Mouse (Mus musculus): ENCODE measurements around the gene Kif14.
A peak's percentile ranks its signal among the peaks of the same experiment; 100 is the strongest.

Gene Kif14

DNA sequence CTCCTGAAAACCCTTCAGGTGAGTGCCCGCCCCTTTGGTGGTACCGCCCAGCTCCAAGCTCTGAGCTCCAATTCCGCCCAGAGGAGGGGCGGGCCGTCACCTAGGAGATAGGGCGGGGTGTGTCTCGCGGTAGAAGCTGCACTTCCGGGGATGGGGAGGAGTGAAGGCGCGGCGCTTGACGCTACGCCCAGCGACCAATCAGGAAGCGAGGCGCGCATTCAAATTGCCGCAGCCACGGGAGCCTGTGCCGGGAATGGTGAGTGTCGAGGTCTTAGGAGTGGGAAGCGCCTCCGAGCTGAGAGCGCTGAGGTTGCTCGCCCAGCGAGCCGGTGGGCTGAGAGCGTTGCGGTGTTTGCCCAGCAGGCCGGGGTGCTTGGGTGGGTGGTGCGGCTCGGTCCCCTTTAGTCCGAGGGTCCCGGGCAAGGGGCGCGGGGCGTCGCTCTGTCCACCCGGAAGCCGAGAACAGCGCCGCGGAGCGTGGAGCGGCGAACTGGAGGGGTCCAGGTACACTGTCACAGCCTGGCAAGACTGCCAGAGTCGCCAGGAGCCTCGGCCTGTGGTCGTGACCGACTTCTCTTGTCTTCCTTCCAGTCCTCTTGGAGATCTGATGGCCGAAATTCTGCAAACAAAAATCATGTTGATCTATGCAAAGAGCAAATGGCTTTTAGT, at the start of gene Kif14:
Gene Kif14 (plus strand): TSS at position 201 of the 669 bp plus-strand sequence.
- DNase-seq (ENCODE audit: low spot score): peak; percentile 91

DNA sequence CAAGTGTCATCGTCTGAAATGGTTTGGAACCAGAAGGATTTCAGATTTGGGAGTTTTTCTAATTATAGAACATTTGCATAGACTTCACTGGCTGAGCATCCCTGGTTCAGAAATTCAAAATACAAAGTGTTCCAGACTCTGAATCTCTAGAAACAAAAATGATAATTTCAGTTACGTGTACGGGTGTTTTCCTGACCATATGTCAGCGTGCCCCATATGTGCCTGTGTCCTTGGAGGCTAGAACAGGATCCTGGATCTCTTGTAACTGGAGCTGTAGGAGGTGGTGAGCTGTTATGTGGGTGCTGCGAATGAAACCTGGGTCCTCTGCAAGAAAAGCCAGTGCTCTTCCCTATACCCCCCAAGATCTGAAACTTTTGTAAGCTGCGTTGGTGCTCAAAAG, 47.8 kb upstream of the Kif14 start:
- DNase-seq (ENCODE audit: low spot score): no peak

DNA sequence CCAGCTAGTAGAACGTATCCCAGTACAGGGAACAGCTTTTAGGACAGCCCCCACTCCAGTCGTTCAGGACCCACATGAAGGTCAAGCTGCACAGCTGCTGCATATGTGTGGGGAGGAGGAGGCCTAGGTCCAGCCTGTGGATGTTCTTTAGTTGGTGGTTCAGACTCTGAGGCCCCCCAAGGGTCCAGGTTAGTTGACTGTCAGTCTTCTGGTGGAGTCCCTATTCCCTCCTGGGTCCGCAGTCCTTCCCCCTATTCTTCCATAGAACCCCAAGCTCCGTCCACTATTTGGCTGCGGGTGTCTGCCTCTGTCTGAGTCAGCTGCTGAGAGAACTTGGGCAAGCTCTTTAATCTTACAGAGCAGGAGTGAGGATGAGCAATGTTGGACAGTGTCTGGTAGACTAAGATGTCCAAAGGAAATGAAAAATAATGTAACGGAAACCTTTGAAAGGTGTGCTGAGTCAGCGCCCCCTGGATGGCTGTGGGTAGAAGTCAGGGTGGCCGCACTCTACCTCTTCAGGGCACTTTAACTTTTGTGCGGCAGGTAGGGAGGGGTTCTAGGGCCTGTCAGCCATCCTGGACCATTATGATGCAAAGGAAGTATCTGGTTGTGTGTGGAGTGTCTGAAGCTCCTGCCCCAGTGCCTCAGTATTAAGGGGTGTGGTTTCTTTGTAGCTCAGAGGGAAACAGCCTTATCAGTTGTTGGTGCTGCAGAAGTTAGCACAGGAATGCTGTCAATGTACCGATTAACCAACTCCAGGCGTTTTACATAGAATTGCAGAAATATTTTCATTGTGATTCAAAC, 38.8 kb upstream of the Kif14 start:
- DNase-seq (ENCODE audit: low spot score): no peak

DNA sequence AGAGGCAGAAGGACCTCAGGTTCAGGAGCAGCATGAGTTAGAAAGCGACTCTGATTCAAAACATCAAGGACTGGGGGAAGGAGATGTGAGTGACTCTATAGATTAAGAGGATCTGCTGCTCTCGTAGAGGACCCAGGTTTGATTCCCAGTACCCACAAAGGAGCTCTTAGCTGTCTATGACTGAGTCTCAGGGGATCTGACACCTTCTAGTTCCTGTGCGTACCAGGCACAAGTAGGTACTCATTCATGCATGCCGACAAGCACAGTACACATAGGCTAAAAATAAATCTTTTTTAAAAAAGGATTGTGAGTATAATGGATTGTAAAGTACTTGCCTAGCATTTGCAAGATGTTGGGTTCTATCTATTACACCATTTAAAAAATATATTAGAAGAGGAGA, 37.2 kb upstream of the Kif14 start:
- no peak for DNase-seq (ENCODE audit: low spot score)

DNA sequence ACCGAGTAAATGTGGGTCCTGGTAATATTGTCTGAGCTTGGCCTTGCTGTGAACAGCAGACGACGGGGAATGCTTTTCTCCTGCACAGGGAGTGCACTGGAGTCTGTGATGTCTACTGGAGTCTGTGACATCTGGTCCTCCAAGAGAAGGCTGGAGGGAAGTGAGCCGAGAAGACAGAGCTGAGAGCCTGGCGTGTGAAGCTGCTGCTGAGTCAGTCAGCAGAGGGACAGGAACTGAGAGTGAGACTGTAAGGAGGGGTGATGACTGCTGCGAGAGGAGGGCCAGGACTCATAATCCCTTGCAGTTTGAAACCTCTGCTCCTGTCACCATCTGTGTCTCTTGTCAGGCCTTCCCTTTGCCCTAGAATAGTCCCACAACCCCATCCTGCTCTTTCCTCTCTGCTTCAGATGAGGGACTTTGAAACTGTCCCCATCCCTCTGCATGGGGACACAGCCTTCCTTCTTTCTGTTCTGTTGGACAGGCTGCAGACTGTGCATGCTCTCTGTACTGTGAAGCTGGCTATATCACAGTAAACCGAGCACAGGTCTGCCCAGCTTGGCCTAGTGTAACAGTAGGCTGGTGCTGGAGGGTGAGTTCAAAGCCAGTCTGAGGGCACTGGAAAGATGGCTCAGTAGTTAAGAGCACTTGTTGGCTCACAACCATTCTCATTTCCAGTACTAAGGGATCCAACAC, 35.9 kb upstream of the Kif14 start:
- DNase-seq (ENCODE audit: low spot score): no peak

DNA sequence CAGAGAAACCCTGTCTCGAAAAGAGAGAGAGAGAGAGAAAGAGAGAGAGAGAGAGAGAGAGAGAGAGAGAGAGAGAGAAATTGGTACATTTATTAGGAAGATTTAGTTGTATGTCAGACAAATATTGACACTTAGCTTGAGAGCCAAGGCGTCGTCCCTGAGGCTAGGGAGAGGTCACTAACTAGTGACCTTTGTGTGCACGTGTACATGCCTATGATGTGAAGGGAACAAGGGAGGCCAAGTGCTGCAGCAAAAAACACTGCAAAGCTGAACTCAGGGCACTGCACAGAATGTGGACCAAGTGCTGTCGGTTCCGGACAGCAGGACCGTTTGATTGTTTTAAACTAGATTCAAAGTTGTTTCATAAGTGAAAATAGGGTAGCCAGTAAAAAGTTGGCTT, 25.4 kb upstream of the Kif14 start:
- DNase-seq (ENCODE audit: low spot score): no peak

DNA sequence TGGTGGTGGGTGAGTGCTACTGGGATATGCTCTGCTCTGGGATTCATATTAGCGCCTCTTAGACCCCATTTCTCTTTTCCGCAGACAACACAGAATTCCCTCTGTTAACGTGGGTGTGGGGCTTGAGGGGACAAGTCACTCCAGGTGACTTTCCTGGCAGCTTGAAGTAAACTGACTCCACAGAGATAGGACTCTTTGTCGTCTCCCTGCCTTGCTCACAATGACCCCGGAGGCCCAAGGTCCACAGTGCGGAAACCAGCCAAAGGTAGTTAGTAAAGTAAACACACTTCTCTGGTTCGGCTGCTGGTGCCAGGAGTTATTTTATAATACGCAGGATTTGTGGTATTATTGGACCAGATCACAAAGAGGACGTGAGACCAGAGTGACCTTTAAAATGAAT, 23.3 kb upstream of the Kif14 start:
- no peak for DNase-seq (ENCODE audit: low spot score)

DNA sequence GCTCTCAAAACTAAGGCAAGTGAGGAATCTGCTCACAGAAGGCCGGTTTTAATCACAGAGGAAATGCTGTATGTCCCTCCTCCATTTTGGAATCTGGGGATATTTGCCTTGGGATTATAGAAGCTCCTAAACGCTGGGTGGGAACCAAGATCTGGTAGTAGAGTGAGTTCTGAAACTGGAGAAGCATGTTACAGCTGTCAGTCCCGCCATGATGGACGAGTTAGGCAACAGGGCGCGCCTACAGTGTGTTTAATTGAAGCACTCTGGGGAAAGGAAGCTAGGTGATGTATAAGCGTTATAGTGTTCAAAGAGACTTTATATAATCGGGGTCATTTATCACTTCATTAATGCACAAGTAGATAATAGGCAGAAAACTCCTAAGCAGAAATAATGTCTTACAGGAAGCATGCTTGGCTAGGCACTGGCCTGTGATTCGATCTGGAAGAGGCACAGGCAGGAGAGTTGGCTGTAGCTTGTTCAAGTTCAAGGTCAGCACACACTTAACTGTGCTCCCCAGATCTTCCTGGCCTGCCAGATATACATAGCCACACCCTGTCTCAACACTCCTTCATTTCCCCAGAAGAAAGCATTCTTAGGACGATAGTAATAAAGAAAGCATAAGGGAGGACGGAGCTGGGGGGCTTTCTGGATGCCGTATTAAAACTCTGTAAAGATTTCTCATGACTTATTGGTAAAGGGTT, 21.4 kb upstream of the Kif14 start:
- DNase-seq (ENCODE audit: low spot score): no peak

DNA sequence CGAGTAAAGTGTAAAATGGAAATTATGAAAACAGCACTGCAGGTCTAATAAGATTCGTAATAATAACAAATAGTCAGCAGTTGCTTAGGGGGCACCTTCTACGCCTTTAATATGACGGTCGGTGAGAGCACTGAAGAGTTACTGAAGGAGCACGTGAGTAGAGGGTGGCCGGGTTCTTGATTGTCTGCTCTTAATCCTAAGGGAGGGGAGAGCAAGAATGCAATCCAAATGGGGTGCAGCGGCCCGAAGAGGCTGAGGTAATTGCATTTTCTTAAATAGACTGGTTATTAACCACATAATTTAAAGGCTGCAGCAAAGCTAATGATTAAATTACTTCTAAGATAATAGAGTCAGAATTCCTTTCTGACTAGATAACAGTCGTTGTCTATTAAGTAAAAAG, 19.2 kb upstream of the Kif14 start:
- no peak for DNase-seq (ENCODE audit: low spot score)

DNA sequence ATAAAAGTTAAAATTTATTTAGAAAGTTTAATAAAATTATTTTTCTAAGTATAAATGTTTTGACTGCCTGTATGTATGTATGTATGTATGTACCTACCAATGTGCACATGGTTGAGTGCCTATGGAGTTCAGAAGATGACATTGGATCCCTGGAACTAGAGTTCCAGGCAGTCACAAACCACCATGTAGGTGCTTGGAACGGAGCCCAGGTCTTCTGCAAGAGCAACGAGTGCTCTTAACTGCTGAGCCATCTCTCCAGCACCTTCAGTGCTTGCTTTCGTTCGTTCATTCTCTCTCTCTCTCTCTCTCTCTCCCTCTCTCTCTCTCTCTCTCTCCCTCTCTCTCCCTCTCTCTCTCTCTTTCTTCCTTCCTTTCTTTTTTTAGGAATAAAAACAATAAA, 18.8 kb upstream of the Kif14 start:
- no peak for DNase-seq (ENCODE audit: low spot score)

DNA sequence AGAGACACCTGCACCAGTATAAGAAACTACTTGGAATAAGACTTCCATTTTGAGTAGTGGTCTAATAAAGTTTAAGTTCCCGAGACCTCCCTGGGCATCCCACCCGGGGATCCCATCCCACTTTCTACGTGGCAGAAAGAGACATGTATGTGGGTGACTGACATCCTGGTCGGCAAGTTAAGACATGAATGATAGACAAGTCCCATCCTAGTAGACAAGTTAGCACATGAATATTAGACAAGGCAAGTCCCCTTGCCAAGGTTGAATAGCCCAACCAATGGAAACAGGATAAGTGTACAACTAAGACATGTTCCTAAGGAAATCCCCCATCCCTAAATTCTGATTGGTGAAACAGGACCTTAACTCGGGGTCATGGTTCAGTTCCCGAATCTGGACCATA, 16.6 kb upstream of the Kif14 start:
- DNase-seq (ENCODE audit: low spot score): no peak

DNA sequence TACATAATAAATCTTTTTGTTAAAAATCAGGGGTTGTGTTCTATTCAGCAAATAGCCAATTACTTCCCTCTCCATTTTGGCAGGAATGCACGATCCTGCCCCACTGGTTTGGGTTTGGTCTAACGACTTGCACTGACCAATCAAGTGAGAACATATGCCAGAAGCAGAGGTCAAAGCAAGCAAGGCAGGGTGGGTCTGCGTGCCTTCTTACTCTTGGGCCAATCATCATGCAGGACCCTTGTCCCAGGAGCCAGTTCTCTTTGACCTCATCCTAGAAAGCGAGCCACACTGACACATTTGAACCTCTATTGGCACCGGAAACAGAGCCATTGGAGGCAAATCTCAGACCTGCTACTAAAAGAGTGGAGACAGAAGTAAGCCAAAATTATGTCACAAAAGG, 15.9 kb upstream of the Kif14 start:
- DNase-seq (ENCODE audit: low spot score): no peak

DNA sequence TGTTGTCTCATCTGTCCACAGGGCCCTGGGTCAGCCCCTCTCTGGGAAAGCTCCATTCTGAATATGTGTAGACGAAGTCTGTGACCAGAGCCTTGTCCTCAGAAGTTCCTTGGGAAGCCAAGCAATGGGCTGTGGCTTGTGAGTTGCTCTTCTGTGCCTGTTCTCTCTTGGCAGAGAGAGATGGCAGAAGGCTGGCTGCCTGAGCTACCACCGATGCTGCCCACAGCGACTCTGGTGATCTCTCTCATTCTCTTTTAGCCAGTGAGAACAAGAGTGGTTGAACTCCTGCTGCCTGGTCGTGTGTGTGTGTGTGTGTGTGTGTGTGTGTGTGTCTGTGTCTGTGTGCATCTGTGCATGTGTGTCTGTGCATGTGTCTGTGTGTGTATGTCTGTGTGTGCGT, 13.7 kb upstream of the Kif14 start:
- no peak for DNase-seq (ENCODE audit: low spot score)

DNA sequence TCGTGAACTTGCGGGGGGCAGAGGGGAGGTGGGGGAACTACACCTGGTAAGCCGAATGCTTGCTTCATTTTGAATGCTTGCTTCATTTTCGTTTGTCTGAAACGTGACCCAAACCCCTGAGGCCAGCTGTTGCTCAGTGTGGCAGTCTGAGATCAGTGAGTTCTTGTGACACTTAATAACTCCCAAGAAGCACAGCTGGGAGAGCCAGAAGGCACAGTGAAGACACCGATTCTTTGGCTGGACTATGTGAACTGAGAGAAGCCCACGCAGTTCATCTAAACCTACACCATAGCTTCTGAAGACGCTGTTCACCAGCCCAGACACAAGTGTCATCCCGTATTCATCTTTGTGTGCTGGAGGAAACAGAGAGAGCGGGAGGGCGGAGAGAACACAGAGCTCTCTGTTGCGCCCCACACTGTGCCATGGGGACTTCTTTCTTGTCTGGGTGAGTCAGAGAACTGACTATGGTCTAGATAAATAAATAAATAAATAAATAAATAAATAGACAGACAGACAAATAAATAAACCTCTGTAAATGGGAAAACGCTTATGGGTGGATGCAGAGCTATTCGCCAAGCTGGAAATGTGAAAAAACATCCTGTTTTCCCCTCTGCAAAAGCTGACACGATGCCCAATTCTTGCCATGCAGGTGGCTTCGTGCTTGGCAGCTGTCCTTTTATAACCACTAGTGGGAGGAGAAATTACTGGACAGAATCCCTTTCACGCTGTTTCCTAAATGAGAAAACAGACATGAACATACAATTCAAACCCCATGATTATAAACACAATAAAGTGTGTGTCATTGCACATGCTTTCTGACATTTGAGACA, 10.2 kb upstream of the Kif14 start:
- DNase-seq (ENCODE audit: low spot score): no peak

DNA sequence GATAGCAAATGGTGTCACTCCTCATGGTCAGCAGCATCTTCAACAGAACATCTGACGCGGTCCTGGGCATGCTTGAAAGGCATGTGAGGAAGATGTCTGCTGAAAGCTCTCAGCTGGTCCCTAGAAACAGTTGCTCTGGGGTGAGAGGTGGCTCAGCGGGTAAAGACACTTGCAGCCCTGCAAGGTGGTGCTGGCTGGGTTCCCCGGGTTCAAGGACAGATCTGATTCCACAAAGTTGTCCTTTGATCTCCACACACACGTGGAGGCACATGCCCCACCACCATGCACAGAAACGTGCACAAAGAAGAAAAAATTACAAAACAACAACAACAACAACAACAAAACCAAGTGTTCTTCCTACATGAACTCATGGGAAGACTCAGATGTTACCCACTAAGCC, 9.4 kb upstream of the Kif14 start:
- DNase-seq (ENCODE audit: low spot score): no peak

DNA sequence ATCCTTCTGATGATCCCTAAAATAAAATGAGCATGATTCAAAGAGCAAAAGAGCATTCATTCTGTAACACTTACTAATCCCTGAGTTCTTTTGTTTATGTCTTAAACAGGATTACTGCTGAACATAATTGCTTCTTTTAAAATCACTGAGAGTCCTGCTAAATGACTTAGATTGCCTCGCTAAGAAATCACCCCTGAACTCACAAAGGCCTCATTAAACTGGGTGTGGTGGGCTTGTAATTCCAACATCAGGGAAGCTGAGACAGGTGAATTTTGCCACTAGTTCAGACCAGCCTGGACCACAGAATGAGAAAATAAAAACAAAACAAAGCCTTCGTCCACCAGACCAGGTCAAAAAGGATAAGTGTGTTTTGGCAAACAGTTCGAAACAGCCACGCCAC, 8.7 kb upstream of the Kif14 start:
- DNase-seq (ENCODE audit: low spot score): no peak

DNA sequence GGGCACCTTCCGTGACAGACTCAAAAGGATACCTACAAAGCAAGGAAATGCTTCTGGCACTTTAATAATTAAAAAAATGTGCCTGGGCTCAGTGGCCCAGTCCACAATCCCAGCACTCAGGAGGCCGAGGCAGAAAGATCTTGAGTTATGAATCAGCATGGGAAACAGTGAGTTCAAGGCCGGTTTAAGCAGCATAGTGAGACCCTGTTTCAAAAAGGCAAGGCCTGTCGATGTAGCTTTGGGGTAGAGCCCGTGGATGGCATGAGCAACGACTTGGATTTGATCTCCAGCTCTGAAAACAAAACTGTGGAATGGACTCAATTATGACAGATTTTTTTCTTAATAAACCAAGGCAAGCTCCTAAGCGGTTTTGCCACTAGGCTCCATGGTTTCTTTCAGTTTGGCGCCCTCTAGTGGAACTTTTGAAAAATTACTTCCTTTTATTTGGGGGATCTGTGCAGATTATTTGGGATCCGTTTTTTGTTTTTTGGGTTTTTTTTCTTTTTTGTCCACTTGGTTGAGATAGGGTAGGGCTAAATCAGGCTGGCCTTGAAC, 7.4 kb upstream of the Kif14 start:
- no peak for DNase-seq (ENCODE audit: low spot score)

DNA sequence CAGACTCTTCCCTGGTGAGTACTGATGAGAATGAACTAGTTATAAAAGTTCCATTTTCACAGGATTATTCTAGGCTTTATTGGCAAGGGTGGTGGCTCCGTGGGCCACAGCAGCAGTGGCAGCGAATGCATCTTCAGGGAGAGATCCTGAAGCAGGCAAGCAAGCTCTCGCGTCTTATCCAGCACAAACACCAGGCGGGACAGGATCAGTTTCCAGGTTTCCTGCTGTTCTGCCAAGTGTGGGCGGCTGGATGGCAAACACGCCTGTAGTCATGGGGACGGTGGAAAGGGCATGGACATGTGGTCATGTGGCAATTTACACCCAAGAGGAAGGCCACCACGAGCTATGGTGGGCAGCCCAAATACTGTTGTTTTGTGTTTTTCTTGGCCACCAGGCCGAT, 3.7 kb upstream of the Kif14 start:
- no peak for DNase-seq (ENCODE audit: low spot score)

DNA sequence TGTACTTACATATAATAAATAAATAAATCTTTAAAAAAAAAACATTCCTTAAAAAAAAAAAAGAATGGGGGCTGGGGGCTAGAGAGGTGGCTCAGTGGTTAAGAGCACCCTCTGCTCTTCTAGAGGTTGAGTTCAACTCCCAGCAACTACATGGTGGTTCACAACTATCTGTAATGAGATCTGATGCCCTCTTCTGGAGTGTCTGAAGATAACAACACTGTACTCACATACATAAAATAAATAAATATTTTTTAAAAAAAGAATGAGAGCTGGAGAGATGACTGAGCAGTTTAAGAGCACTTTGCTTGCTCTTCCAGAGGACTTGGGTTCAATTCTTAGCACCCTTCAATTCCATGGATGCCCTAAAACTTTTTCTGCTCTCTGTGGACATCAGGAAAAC, 975 bp upstream of the Kif14 start:
- no peak for DNase-seq (ENCODE audit: low spot score)

DNA sequence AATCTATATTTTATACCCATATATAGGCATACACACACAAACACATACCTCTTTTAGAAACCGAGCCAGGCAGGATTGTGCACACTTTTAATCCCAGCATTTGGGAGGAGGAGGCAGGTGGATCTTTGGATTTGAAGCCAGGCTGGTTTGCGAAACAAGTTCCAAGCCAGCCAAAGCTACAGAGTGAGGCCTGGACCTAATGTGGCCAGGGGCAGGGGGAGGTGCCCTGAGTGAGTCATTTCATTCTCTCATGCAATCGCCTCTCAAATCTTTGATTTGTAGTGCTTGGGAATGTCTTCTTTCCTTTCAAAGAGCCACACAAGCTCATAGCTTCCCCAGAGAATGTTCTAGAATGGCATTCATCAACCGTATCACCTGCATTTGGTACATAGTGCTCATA, 3.3 kb downstream of the Kif14 start:
- DNase-seq (ENCODE audit: low spot score): no peak

DNA sequence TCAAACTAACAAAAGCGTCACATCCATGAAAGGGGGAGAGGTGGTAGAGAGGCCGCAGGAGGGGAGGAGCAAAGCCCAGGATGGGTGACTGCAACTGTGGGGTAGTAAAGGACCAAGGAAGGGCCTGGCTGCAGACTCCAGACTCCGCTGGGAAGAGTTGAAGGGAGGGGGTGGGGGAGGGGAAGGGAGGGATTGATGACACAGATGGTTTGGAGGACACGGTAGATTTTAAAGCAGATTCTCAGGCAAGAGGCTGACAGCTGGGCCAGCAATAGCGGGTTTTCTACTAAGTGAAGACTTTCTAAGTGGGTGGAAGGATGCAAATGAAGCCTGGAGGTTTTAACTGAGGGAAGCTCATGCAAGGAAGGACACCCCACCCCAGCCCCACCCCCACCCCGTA, 4.3 kb downstream of the Kif14 start:
- no peak for DNase-seq (ENCODE audit: low spot score)

DNA sequence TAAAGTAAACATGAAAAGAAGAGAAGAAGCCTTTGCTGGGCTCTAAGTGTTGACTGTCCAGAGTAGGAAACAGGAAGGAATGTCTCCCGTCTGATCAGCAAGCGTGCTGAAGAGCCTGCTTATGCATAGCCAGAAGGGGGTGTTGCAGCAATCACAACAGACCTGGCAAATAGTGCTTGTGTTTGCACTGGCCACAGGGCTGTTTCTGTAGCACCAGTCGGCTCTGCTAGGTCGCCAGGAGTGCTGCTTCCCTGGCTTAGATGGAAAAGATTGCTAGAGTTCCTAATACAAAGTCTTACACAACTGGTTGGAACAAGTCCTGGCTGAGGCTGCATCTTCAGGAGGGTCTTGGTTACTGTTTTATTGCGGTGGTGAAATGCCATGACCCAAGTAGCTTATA, 25.5 kb downstream of the Kif14 start:
- DNase-seq (ENCODE audit: low spot score): no peak
